Mouse (Mus musculus): ENCODE data around the gene Tmem26. TPM values are rescaled to one million over a fixed set of nuclear protein-coding genes. Genes with fewer than 3 reads are reported as not detected.

The Tmem26 gene
- polyA plus RNA-seq, 1 experiment from 2014 or later: 2.6 TPM

DNA sequence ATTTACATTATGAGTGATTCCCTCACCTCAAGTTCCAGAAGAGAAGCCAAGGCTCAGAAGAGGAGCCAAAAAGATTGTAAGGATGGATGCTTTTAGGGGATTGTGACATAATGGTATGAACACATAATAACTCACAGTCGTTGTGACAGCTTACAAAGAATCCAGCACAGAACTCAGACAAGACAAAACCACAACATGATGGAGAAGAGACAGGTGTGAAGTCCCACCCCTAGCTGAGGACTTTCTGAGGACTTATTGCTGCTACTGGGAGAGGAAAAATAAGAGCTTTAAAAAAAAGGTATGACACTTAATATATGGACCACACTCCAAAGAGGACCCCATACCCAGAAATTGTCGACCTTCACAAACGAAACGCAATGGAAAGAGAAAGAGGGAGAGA lies 101.1 kb downstream of the Tmem26 start:
- WGBS (ENCODE audit: insufficient replicate concordance): 66% methylated on average over 4 of the region's 4 CpGs
- Histone ChIP-seq H3K4me2 (no peak overlapping the region), H3K4me3 (no peak overlapping the region), H3K27ac (no peak overlapping the region), H3K36me3 (no peaks in the 10 kb centered on the region), H3K9ac (no peak overlapping the region), H3K4me1 (no peaks in the 10 kb centered on the region), H3K27me3 (replicated peaks) (no peaks in the 10 kb centered on the region), H3K9me3 (replicated peaks) (no peaks in the 10 kb centered on the region)
- ATAC-seq: no peak

Other genes with a start within 250 kb of the Tmem26 start
- gene Cabcoco1, start 181.8 kb upstream of the Tmem26 start, polyA plus RNA-seq (2016; fragmentation: Nextera tagmentation; extraction: Ambion mirVana): 0.48 and 1.3 TPM in 2 replicates

Measured in liver, embryonic 12.5 days (tissue).